Mouse (Mus musculus) CH12.LX (cell line): ENCODE measurements at regions not wholly inside any gene's neighbourhood (a gene's known extent, or its start where the extent isn't known, plus 50 kb on each side); places are given as distances from the start of the nearest gene placed in this dataset.

Experiments used
- DNase-seq: peaks from one replicate; pipeline ENCODE4 v3.0.0-alpha.2; 2013; ENCODE audit errors: extremely low read depth
- H3K27ac ChIP-seq: 2 replicates; pipeline ENCODE4 v1.5.1; 2012; ENCODE audit warnings: low read depth, mild to moderate bottlenecking, control low read depth, moderate library complexity; ENCODE audit not compliant: insufficient read depth
- H3K27me3 ChIP-seq: replicated peaks from 2 replicates; pipeline ENCODE3; 2012; ENCODE audit warnings: inconsistent platforms
- H3K36me3 ChIP-seq, 2 experiments: replicated peaks in 1 of 2; 2 replicates each; pipeline versions ENCODE3 to v1.6.1; 2012; ENCODE audit warnings: inconsistent platforms in 1 of 2, low read length in 1 of 2, mild to moderate bottlenecking in 1 of 2, mixed read lengths in 1 of 2, moderate library complexity in 1 of 2; ENCODE audit not compliant: control insufficient read depth in 1 of 2, insufficient read depth in 1 of 2
- H3K4me1 ChIP-seq, 2 experiments: 2 replicates each; pipeline ENCODE4 v1.6.1; 2012; ENCODE audit warnings: inconsistent platforms in 1 of 2, moderate library complexity in 1 of 2; ENCODE audit not compliant: insufficient read depth in 2 of 2, control insufficient read depth in 1 of 2
- H3K4me2 ChIP-seq: 2 replicates; pipeline ENCODE4 v1.6.1; 2012; ENCODE audit warnings: low read depth, mild to moderate bottlenecking, control low read depth; ENCODE audit not compliant: poor library complexity, insufficient read depth, severe bottlenecking
- H3K4me3 ChIP-seq, 3 experiments: fragments of 150-350 bp in 1 of 3; sonication (generic) in 1 of 3; replicated peaks in 1 of 3; 2 replicates each; pipeline versions ENCODE3 to v1.5.1; 2011 to 2012; ENCODE audit warnings: low read depth in 2 of 3, low read length in 2 of 3, mild to moderate bottlenecking in 2 of 3, moderate library complexity in 2 of 3, control low read depth in 1 of 3, improper control_type of control experiment in 1 of 3, inconsistent platforms in 1 of 3, mixed read lengths in 1 of 3; ENCODE audit not compliant: poor library complexity in 1 of 3
- H3K79me2 ChIP-seq: replicated peaks from 2 replicates; pipeline ENCODE4 v1.6.1; 2012; ENCODE audit warnings: mild to moderate bottlenecking, moderate library complexity; ENCODE audit not compliant: control insufficient read depth, poor library complexity, insufficient read depth, severe bottlenecking; ENCODE audit errors: extremely low read depth
- H3K9ac ChIP-seq: 2 replicates; pipeline ENCODE4 v1.6.1; 2012; ENCODE audit warnings: low read depth, mild to moderate bottlenecking, control low read depth, moderate library complexity; ENCODE audit not compliant: insufficient read depth
- H3K9me3 ChIP-seq: replicated peaks from 2 replicates; pipeline ENCODE3; 2012; ENCODE audit warnings: low read length, inconsistent platforms, mixed read lengths
- CHD1 ChIP-seq: IDR thresholded peaks from 2 replicates; pipeline ENCODE4 v1.6.1; 2012; ENCODE audit warnings: low read depth, low read length, improper control_type of control experiment, inconsistent platforms
- CHD2 ChIP-seq: IDR thresholded peaks from 2 replicates; pipeline ENCODE4 v1.6.1; 2011; ENCODE audit warnings: low read length, improper control_type of control experiment
- E2F4 ChIP-seq: IDR thresholded peaks from 2 replicates; pipeline ENCODE4 v1.6.1; 2011; ENCODE audit warnings: low read depth, low read length, improper control_type of control experiment; ENCODE audit not compliant: insufficient replicate concordance
- ELF1 ChIP-seq: IDR thresholded peaks from 2 replicates; pipeline ENCODE4 v1.6.1; 2014; ENCODE audit warnings: low read depth, mild to moderate bottlenecking, inconsistent platforms, low read length, improper control_type of control experiment
- EP300 ChIP-seq: IDR thresholded peaks from 2 replicates; pipeline ENCODE4 v1.6.1; 2011; ENCODE audit warnings: low read length, improper control_type of control experiment
- ETS1 ChIP-seq: conservative IDR thresholded peaks from 2 replicates; pipeline ENCODE4 v1.6.1; 2012; ENCODE audit warnings: low read depth, mild to moderate bottlenecking, inconsistent platforms, low read length, improper control_type of control experiment, moderate library complexity
- GABPA ChIP-seq: IDR thresholded peaks from 2 replicates; pipeline ENCODE4 v1.6.1; 2012; ENCODE audit warnings: low read depth, low read length, improper control_type of control experiment, inconsistent platforms; ENCODE audit not compliant: insufficient replicate concordance
- HCFC1 ChIP-seq: IDR thresholded peaks from 2 replicates; pipeline ENCODE4 v1.6.1; 2012; ENCODE audit warnings: low read depth, mild to moderate bottlenecking, inconsistent platforms, low read length, improper control_type of control experiment
- JUND ChIP-seq: conservative IDR thresholded peaks from 2 replicates; pipeline ENCODE4 v1.6.1; 2011; ENCODE audit warnings: low read depth, low read length, improper control_type of control experiment
- KAT2A ChIP-seq: IDR thresholded peaks from 2 replicates; pipeline ENCODE4 v1.6.1; 2012; ENCODE audit warnings: low read length, improper control_type of control experiment, inconsistent platforms; ENCODE audit not compliant: insufficient replicate concordance
- MAX ChIP-seq: IDR thresholded peaks from 2 replicates; pipeline ENCODE4 v1.6.1; 2011; ENCODE audit warnings: low read length, improper control_type of control experiment
- MEF2A ChIP-seq: IDR thresholded peaks from 2 replicates; pipeline ENCODE4 v1.6.1; 2014; ENCODE audit warnings: low read depth, mild to moderate bottlenecking, inconsistent platforms, low read length, improper control_type of control experiment, borderline replicate concordance
- MXI1 ChIP-seq: IDR thresholded peaks from 2 replicates; pipeline ENCODE4 v1.6.1; 2011; ENCODE audit warnings: mild to moderate bottlenecking, low read depth, low read length, improper control_type of control experiment
- NELFE ChIP-seq: IDR thresholded peaks from 2 replicates; pipeline ENCODE4 v1.6.1; 2011; ENCODE audit warnings: low read depth, low read length, improper control_type of control experiment
- POLR2AphosphoS2 ChIP-seq: IDR thresholded peaks from 2 replicates; pipeline ENCODE4 v1.6.1; 2011; ENCODE audit warnings: low read depth, low read length, improper control_type of control experiment
- RCOR1 ChIP-seq: conservative IDR thresholded peaks from 2 replicates; pipeline ENCODE4 v1.6.1; 2012; ENCODE audit warnings: low read depth, mild to moderate bottlenecking, inconsistent platforms, low read length, improper control_type of control experiment
- SIN3A ChIP-seq: IDR thresholded peaks from 2 replicates; pipeline ENCODE4 v1.6.1; 2012; ENCODE audit warnings: low read length, improper control_type of control experiment, inconsistent platforms
- TBP ChIP-seq: conservative IDR thresholded peaks from 2 replicates; pipeline ENCODE4 v1.6.1; 2011; ENCODE audit warnings: low read depth, low read length, improper control_type of control experiment
- TCF12 ChIP-seq: IDR thresholded peaks from 2 replicates; pipeline ENCODE4 v1.6.1; 2014; ENCODE audit warnings: low read depth, mild to moderate bottlenecking, inconsistent platforms, low read length, improper control_type of control experiment
- UBTF ChIP-seq: IDR thresholded peaks from 2 replicates; pipeline ENCODE4 v1.6.1; 2012; ENCODE audit warnings: low read depth, mild to moderate bottlenecking, inconsistent platforms, low read length, improper control_type of control experiment, moderate library complexity
- ZKSCAN1 ChIP-seq: IDR thresholded peaks from 2 replicates; pipeline ENCODE4 v1.6.1; 2012; ENCODE audit warnings: low read depth, inconsistent platforms, low read length, improper control_type of control experiment, borderline replicate concordance
- ZMIZ1 ChIP-seq: IDR thresholded peaks from 2 replicates; pipeline ENCODE4 v1.6.1; 2012; ENCODE audit warnings: low read depth, mild to moderate bottlenecking, inconsistent platforms, low read length, improper control_type of control experiment
- dilution Hi-C: fragments of 300-500 bp; cut with MboI; formaldehyde crosslinking; loops from 2 replicates; pipeline ENCODE4 v1.14.3; 2020; ENCODE audit warnings: low sequenced_read_pairs; ENCODE audit not compliant: extremely low pct_unique_long_range_greater_than_20kb, extremely low pct_ligation_motif_present
- in situ Hi-C: fragments of 300-500 bp; cut with MboI; formaldehyde crosslinking; loops from 3 replicates; pipeline ENCODE4 v1.14.3; 2019; ENCODE audit warnings: low sequenced_read_pairs, low pct_ligation_motif_present, low pct_unique_long_range_greater_than_20kb, mixed read lengths

DNA sequence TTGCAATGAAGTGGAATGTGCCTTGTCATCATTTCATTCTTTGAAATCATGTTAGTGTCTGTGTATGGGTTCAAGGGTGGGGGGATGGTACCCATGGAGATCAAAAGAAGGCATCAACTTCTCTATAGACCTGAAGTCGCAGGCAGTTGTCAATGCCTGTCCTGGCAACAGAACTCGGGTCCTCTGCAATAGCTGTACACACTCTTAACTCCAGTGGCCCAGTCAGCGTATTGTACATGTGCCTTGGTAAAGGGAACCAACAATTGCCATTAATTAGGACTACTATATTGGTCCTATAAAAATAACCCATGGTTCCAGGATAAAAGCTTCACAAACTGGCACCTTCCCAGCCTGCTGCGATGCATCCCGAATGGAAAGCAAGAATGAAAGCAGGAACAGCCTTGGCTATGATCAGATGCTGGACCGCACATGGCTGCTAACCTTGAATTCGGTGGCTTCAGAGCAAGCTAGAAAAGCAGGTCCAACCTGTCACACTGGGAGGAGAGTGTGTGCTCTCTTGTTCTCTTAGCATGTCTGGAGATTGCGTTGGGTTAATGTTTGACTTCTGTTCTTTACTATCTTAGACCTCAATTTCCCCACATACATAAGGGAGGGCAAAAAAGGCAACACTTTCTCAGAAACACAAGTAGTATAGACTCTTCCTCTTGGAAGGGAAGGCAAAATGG, 107.0 kb downstream of the Nufip1 start:
- Histone ChIP-seq H3K4me1 (peaks cover 5 to 9% of the 10 kb centered on the region in 2 experiments; a peak in 3 of 4 replicates), H3K36me3 (no peaks in the 10 kb centered on the region), H3K27ac (no peak overlapping the region), H3K4me2 (no peak overlapping the region), H3K9ac (no peak overlapping the region), H3K27me3 (no peaks in the 10 kb centered on the region), H3K79me2 (no peaks in the 10 kb centered on the region), H3K4me3 (no peak overlapping the region), H3K9me3 (peaks cover 8% of the 10 kb centered on the region)
- dilution Hi-C loops (no loop called here), in situ Hi-C loops (no loop called here)
- DNase-seq, result no peak
- no peak for TF ChIP-seq UBTF
- TF ChIP-seq HCFC1, result no peak
- no peak for TF ChIP-seq MXI1
- TF ChIP-seq E2F4, result no peak
- TF ChIP-seq EP300, result no peak
- no peak for TF ChIP-seq JUND
- no peak for TF ChIP-seq MAX
- no peak for TF ChIP-seq ETS1
- no peak for TF ChIP-seq RCOR1
- TF ChIP-seq SIN3A, result no peak
- no peak for TF ChIP-seq CHD1

DNA sequence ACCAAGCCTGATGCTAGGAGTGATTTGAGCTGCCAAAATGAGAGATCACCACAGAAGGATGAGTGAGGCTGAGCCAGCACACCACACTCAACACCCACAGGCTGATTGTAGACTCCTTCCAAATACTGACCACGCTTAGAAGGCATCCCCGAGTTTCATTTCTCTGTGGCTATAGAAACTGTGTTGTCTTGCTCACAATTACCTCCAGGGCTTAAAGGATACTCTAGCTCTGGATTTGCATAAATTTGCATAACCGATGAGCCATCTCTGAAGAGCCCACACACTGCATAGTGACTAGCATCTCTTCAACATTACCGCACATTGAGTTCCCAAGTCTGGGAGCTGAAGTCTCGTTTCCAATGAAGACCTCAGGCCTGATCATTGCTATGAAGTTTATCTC, 110.3 kb downstream of the Nufip1 start:
- dilution Hi-C loops (no loop called here), in situ Hi-C loops (no loop called here)
- TF ChIP-seq KAT2A (no peak), MEF2A (no peak), ZMIZ1 (no peak), TCF12 (no peak), NELFE (no peak), GABPA (no peak), ELF1 (no peak), MXI1 (no peak), CHD2 (no peak), EP300 (no peak), CHD1 (no peak), TBP (no peak), MAX (no peak), ZKSCAN1 (no peak), POLR2AphosphoS2 (no peak)

More for the DNA sequence above, 110.3 kb downstream of the Nufip1 start:
- no peaks in the 10 kb centered on the region for H3K27me3 ChIP-seq
- DNase-seq, result peak; percentile 59
- H3K4me3 ChIP-seq, result no peak overlapping the region
- no peaks in the 10 kb centered on the region for H3K36me3 ChIP-seq
- peaks cover 5 to 9% of the 10 kb centered on the region in 2 experiments; a peak in 3 of 4 replicates for H3K4me1 ChIP-seq
- no peak overlapping the region for H3K9ac ChIP-seq
- H3K4me2 ChIP-seq, result no peak overlapping the region; the same call in 1 of the 2 replicates
- no peak overlapping the region for H3K27ac ChIP-seq
- no peaks in the 10 kb centered on the region for H3K79me2 ChIP-seq
- H3K9me3 ChIP-seq, result peaks cover 8% of the 10 kb centered on the region
